Mouse (Mus musculus) spleen, adult 2 months (tissue): ENCODE measurements at regions not wholly inside any gene's neighbourhood (a gene's known extent, or its start where the extent isn't known, plus 50 kb on each side); places are given as distances from the start of the nearest gene placed in this dataset.

ENCODE experiments used
- CTCF ChIP-seq: fragments of 200-500 bp; IDR thresholded peaks from 2 replicates; pipeline ENCODE4 v1.5.1; 2011; ENCODE audit warnings: mild to moderate bottlenecking, inconsistent platforms; ENCODE audit not compliant: insufficient read depth, insufficient read length, insufficient replicate concordance; ENCODE audit errors: extremely low read depth
- POLR2A ChIP-seq: fragments of 200-500 bp; IDR thresholded peaks from 2 replicates; pipeline ENCODE4 v1.6.1; 2011; ENCODE audit warnings: low read depth, low read length, inconsistent platforms

- TF ChIP-seq CTCF (no peak), POLR2A (no peak)
These were observed 603.0 kb upstream of the Gm26657 start for GRCm38 (mm10) chr4:56136837-56137236.
